ENCODE assay signal across 16 mouse cellular contexts in genomic region chr4:83576315-83576714, GRCm38 (mm10). TPM values are rescaled to one million over a fixed set of nuclear protein-coding genes. Genes with fewer than 3 reads are reported as not detected.
A peak's percentile ranks its signal among the peaks of the same experiment; 100 is the strongest.
DNase-seq lines count a peak whose midpoint lies in the region; ATAC-seq and TF ChIP-seq lines count a peak whose summit lies in the region.
"Had no signal": no experiment of that assay in that cellular context is flagged by ENCODE, and none has a peak within 500 bp of the region (broad histone marks: within the 10 kb centered on the region; RNA-seq: fewer than 3 reads in every experiment).

No protein-coding gene starts in this region.

- no peaks in the 10 kb centered on the region for H3K9me3 ChIP-seq in heart, embryonic 11.5 days (replicated peaks; ENCODE audit: control insufficient read depth, low read length)
- H3K9me3 ChIP-seq in midbrain, postnatal 0 days (ENCODE audit: low read length): no peaks in the 10 kb centered on the region
- no peaks in the 10 kb centered on the region for H3K9me3 ChIP-seq in forebrain, postnatal 0 days (ENCODE audit: low read length)
- H3K9me3 ChIP-seq: limb, embryonic 12.5 days; midbrain, embryonic 15.5 days; neural tube, embryonic 12.5 days; stomach, embryonic 15.5 days had no signal

- H3K9ac ChIP-seq in heart, embryonic 11.5 days (ENCODE audit: low read depth, low read length): no peak overlapping the region
- no peak overlapping the region for H3K9ac ChIP-seq in midbrain, postnatal 0 days (replicated peaks; ENCODE audit: low read length, poor library complexity, severe bottlenecking)
- no peak overlapping the region for H3K9ac ChIP-seq in forebrain, postnatal 0 days
- H3K9ac ChIP-seq: limb, embryonic 12.5 days; midbrain, embryonic 15.5 days; neural tube, embryonic 12.5 days; stomach, embryonic 15.5 days had no signal

- DNase-seq in c-Kit-positive CD71-positive TER-119-positive erythroid progenitor cells, embryonic 14.5 days (ENCODE audit: low spot score): peak; percentile 52
- peak; percentile 34 for DNase-seq in liver
- DNase-seq in cerebellum, adult 9-11 months: no peak
- no peak for DNase-seq in midbrain, postnatal 0 days (ENCODE audit: low spot score)
- no peak for DNase-seq in forebrain, postnatal 0 days
- DNase-seq: cerebellum, adult 18-20 months; embryo, embryonic 11 days; lung, postnatal 10 days had no signal

- 19% methylated on average over 3 of the region's 3 CpGs for WGBS in heart, embryonic 11.5 days (ENCODE audit: insufficient replicate concordance)
- WGBS in midbrain, postnatal 0 days: 73% methylated on average over 3 of the region's 3 CpGs
- WGBS in forebrain, postnatal 0 days: 81% methylated on average over 3 of the region's 3 CpGs

- peak overlapping the region; percentile 47; the same call in 1 of the 2 replicates for H3K27ac ChIP-seq in heart, embryonic 11.5 days (ENCODE audit: low read depth, low read length)
- no peak overlapping the region for H3K27ac ChIP-seq in midbrain, postnatal 0 days (ENCODE audit: low read depth, low read length)
- no peak overlapping the region for H3K27ac ChIP-seq in forebrain, postnatal 0 days (ENCODE audit: low read depth, low read length)
- H3K27ac ChIP-seq: limb, embryonic 12.5 days; midbrain, embryonic 15.5 days; neural tube, embryonic 12.5 days; stomach, embryonic 15.5 days had no signal

- no peak overlapping the region for H3K4me3 ChIP-seq in heart, embryonic 11.5 days (ENCODE audit: low read depth, low read length)
- H3K4me3 ChIP-seq in midbrain, postnatal 0 days (ENCODE audit: low read depth, low read length): no peak overlapping the region
- no peak overlapping the region for H3K4me3 ChIP-seq in forebrain, postnatal 0 days (ENCODE audit: low read depth, low read length)
- H3K4me3 ChIP-seq: erythroblast, embryonic 14.5 days; limb, embryonic 12.5 days; midbrain, embryonic 15.5 days; neural tube, embryonic 12.5 days; stomach, embryonic 15.5 days had no signal

- no peak overlapping the region for H3K4me2 ChIP-seq in heart, embryonic 11.5 days
- H3K4me2 ChIP-seq in midbrain, postnatal 0 days (ENCODE audit: low read depth, low read length, poor library complexity, severe bottlenecking): no peak overlapping the region
- no peak overlapping the region for H3K4me2 ChIP-seq in forebrain, postnatal 0 days (ENCODE audit: low read depth)
- H3K4me2 ChIP-seq: limb, embryonic 12.5 days; midbrain, embryonic 15.5 days; neural tube, embryonic 12.5 days; stomach, embryonic 15.5 days had no signal

- no peak for TF ChIP-seq CTCF in midbrain, postnatal 0 days (IDR thresholded peaks at IDR 0.05)
- no peak for TF ChIP-seq CTCF in forebrain, postnatal 0 days (IDR thresholded peaks at IDR 0.05; ENCODE audit: low read depth)

- H3K27me3 ChIP-seq in heart, embryonic 11.5 days (ENCODE audit: control insufficient read depth, insufficient read depth, low read length): no peaks in the 10 kb centered on the region
- no peaks in the 10 kb centered on the region for H3K27me3 ChIP-seq in midbrain, postnatal 0 days (ENCODE audit: insufficient read depth, low read length)
- no peaks in the 10 kb centered on the region for H3K27me3 ChIP-seq in forebrain, postnatal 0 days (ENCODE audit: insufficient read depth, low read length)
- H3K27me3 ChIP-seq: limb, embryonic 12.5 days; midbrain, embryonic 15.5 days; neural tube, embryonic 12.5 days; stomach, embryonic 15.5 days had no signal

- no peaks in the 10 kb centered on the region for H3K36me3 ChIP-seq in heart, embryonic 11.5 days (ENCODE audit: control insufficient read depth, insufficient read depth, low read length)
- no peaks in the 10 kb centered on the region for H3K36me3 ChIP-seq in midbrain, postnatal 0 days (ENCODE audit: insufficient read depth, low read length)
- no peaks in the 10 kb centered on the region for H3K36me3 ChIP-seq in forebrain, postnatal 0 days (ENCODE audit: insufficient read depth)
- H3K36me3 ChIP-seq: limb, embryonic 12.5 days; midbrain, embryonic 15.5 days; neural tube, embryonic 12.5 days; stomach, embryonic 15.5 days had no signal

- H3K4me1 ChIP-seq in heart, embryonic 11.5 days (ENCODE audit: control insufficient read depth, insufficient read depth, low read length): peaks cover 5% of the 10 kb centered on the region
- H3K4me1 ChIP-seq in midbrain, postnatal 0 days (ENCODE audit: insufficient read depth, low read length): no peaks in the 10 kb centered on the region
- H3K4me1 ChIP-seq in forebrain, postnatal 0 days (ENCODE audit: insufficient read depth): no peaks in the 10 kb centered on the region
- H3K4me1 ChIP-seq: limb, embryonic 12.5 days; midbrain, embryonic 15.5 days; neural tube, embryonic 12.5 days; stomach, embryonic 15.5 days had no signal

- 0 out of 2 replicates have a peak, but pooled peaks have one; percentile 65 for ATAC-seq in heart, embryonic 11.5 days (replicated peaks; ENCODE audit: insufficient number of reproducible peaks, low FRiP score, low TSS enrichment)
- peak; percentile 98 for ATAC-seq in megakaryocyte progenitor cell, adult 5-6 weeks (replicated peaks; ENCODE audit: poor library complexity)
- ATAC-seq in midbrain, postnatal 0 days (ENCODE audit: low FRiP score): no peak
- ATAC-seq in forebrain, postnatal 0 days: no peak
- ATAC-seq: hindbrain, embryonic 16.5 days; midbrain, embryonic 15.5 days had no signal

RNA-seq across cellular contexts. Expression of gene Ccdc171, which starts 51.0 kb away (rescaled TPM):
- 2.5 and 4.9 TPM in 2 replicates for polyA plus RNA-seq in heart, embryonic 11.5 days (2014; fragmentation: Nextera tagmentation; extraction: Ambion mirVana)
- 3.4 and 5.9 TPM in 2 replicates for total RNA-seq in megakaryocyte progenitor cell, adult 5-6 weeks (2015)
- 6.2 and 8.7 TPM in 2 replicates for total RNA-seq in megakaryocyte progenitor cell, adult 5-6 weeks (2017)
- total RNA-seq in midbrain, postnatal 0 days (2014; rRNA removed): 4.2 and 7.1 TPM in 2 replicates
- polyA plus RNA-seq in midbrain, postnatal 0 days (2015; fragmentation: Nextera tagmentation; extraction: Ambion mirVana): 1.7 and 2.0 TPM in 2 replicates
- 3.9 and 4.6 TPM in 2 replicates for total RNA-seq in forebrain, postnatal 0 days (2014; rRNA removed)
- polyA plus RNA-seq in forebrain, postnatal 0 days (2015; fragmentation: Nextera tagmentation; extraction: Ambion mirVana): 1.5 and 2.9 TPM in 2 replicates
- polyA plus RNA-seq: erythroblast, embryonic 14.5 days had no signal

Comparison
In these comparisons a context has a peak if more than half of its experiments do, and no peak if none do; other contexts are left out.
1. DNase-seq: peak in c-Kit-positive CD71-positive TER-119-positive erythroid progenitor cells, embryonic 14.5 days (single experiment) and liver (single experiment); none in cerebellum, adult 9-11 months (single experiment), midbrain, postnatal 0 days (single experiment) and forebrain, postnatal 0 days (single experiment).
2. ATAC-seq: peak in heart, embryonic 11.5 days (single experiment) and megakaryocyte progenitor cell, adult 5-6 weeks (single experiment); none in midbrain, postnatal 0 days (single experiment) and forebrain, postnatal 0 days (single experiment).